Comparison of ENCODE assay signal across 10 mouse cellular contexts in genomic region chr14:79273697-79274477, GRCm38 (mm10). TPM values are rescaled to one million over a fixed set of nuclear protein-coding genes. Genes with fewer than 3 reads are reported as not detected.
DNase-seq lines count a peak whose midpoint lies in the region; ATAC-seq and TF ChIP-seq lines count a peak whose summit lies in the region.
"Had no signal": no experiment of that assay in that cellular context is flagged by ENCODE, and none has a peak within 500 bp of the region (broad histone marks: within the 10 kb centered on the region; RNA-seq: fewer than 3 reads in every experiment).

No protein-coding gene starts in this region.

- no peak overlapping the region for H3K4me2 ChIP-seq in heart, embryonic 11.5 days
- no peak overlapping the region for H3K4me2 ChIP-seq in forebrain, embryonic 16.5 days (ENCODE audit: low read length)
- H3K4me2 ChIP-seq in kidney, embryonic 16.5 days (replicated peaks; ENCODE audit: low read depth, low read length) = no peak overlapping the region
- no peak overlapping the region for H3K4me2 ChIP-seq in midbrain, postnatal 0 days (ENCODE audit: low read depth, low read length, poor library complexity, severe bottlenecking)

- peaks cover 12% of the 10 kb centered on the region for H3K4me1 ChIP-seq in heart, embryonic 11.5 days (ENCODE audit: control insufficient read depth, insufficient read depth, low read length)
- H3K4me1 ChIP-seq in forebrain, embryonic 16.5 days (replicated peaks; ENCODE audit: control insufficient read depth, insufficient read depth, low read length) = no peaks in the 10 kb centered on the region
- 0 out of 2 replicates have a peak, but pooled peaks cover 6% of the 10 kb centered on the region for H3K4me1 ChIP-seq in kidney, embryonic 16.5 days (ENCODE audit: insufficient read depth, low read length)
- peaks cover 7% of the 10 kb centered on the region; the same call in 1 of the 2 replicates for H3K4me1 ChIP-seq in midbrain, postnatal 0 days (ENCODE audit: insufficient read depth, low read length)

- H3K27ac ChIP-seq in heart, embryonic 11.5 days (ENCODE audit: low read depth, low read length) = no peak overlapping the region
- peak overlapping the region; percentile 9; the same call in 1 of the 2 replicates for H3K27ac ChIP-seq in forebrain, embryonic 16.5 days (ENCODE audit: low read length)
- H3K27ac ChIP-seq in kidney, embryonic 16.5 days (ENCODE audit: low read length) = peak overlapping the region; percentile 54
- peak overlapping the region; percentile 57; the same call in 1 of the 2 replicates for H3K27ac ChIP-seq in midbrain, postnatal 0 days (ENCODE audit: low read depth, low read length)

- DNase-seq in heart, adult 8-10 months (ENCODE audit: low spot score) = peak; percentile 74
- DNase-seq in midbrain, postnatal 0 days (ENCODE audit: low spot score) = peak; percentile 52
- no peak for DNase-seq in spleen, postnatal 36 days (ENCODE audit: low spot score in 2 of 2)
- DNase-seq: cerebellum, postnatal 14 days had no signal

- no peak overlapping the region for H3K4me3 ChIP-seq in heart, embryonic 11.5 days (ENCODE audit: low read depth, low read length)
- no peak overlapping the region for H3K4me3 ChIP-seq in forebrain, embryonic 16.5 days (replicated peaks; ENCODE audit: low read length)
- no peak overlapping the region for H3K4me3 ChIP-seq in kidney, embryonic 16.5 days (ENCODE audit: low read length)
- no peak overlapping the region for H3K4me3 ChIP-seq in midbrain, postnatal 0 days (ENCODE audit: low read depth, low read length)

- no peak for TF ChIP-seq CTCF in midbrain, postnatal 0 days (IDR thresholded peaks at IDR 0.05)

- H3K9ac ChIP-seq in heart, embryonic 11.5 days (ENCODE audit: low read depth, low read length) = no peak overlapping the region
- no peak overlapping the region for H3K9ac ChIP-seq in forebrain, embryonic 16.5 days (replicated peaks; ENCODE audit: low read depth, low read length)
- no peak overlapping the region for H3K9ac ChIP-seq in kidney, embryonic 16.5 days (replicated peaks; ENCODE audit: low read length)
- H3K9ac ChIP-seq in midbrain, postnatal 0 days (replicated peaks; ENCODE audit: low read length, poor library complexity, severe bottlenecking) = no peak overlapping the region

- H3K36me3 ChIP-seq in heart, embryonic 11.5 days (ENCODE audit: control insufficient read depth, insufficient read depth, low read length) = no peaks in the 10 kb centered on the region
- H3K36me3 ChIP-seq in forebrain, embryonic 16.5 days (ENCODE audit: control insufficient read depth, insufficient read depth) = no peaks in the 10 kb centered on the region
- H3K36me3 ChIP-seq in kidney, embryonic 16.5 days (ENCODE audit: insufficient read depth, low read length) = no peaks in the 10 kb centered on the region
- H3K36me3 ChIP-seq in midbrain, postnatal 0 days (ENCODE audit: insufficient read depth, low read length) = no peaks in the 10 kb centered on the region

- no peak for ATAC-seq in heart, embryonic 11.5 days (replicated peaks; ENCODE audit: insufficient number of reproducible peaks, low FRiP score, low TSS enrichment)
- no peak for ATAC-seq in forebrain, embryonic 16.5 days
- ATAC-seq in kidney, embryonic 16.5 days (ENCODE audit: low FRiP score, low TSS enrichment) = peak; percentile 44; the same call in 1 of the 2 replicates
- ATAC-seq in midbrain, postnatal 0 days (ENCODE audit: low FRiP score) = peak; percentile 42; the same call in 1 of the 2 replicates
- no peak for ATAC-seq in cerebellum, adult (ENCODE audit: insufficient number of reproducible peaks, low FRiP score, low TSS enrichment)
- no peak for ATAC-seq in monocyte, adult 5-6 weeks (replicated peaks; ENCODE audit: insufficient number of reproducible peaks, low FRiP score, low TSS enrichment, poor library complexity, severe bottlenecking)

- no peaks in the 10 kb centered on the region for H3K27me3 ChIP-seq in heart, embryonic 11.5 days (ENCODE audit: control insufficient read depth, insufficient read depth, low read length)
- H3K27me3 ChIP-seq in forebrain, embryonic 16.5 days (replicated peaks; ENCODE audit: control insufficient read depth, insufficient read depth, low read length) = no peaks in the 10 kb centered on the region
- H3K27me3 ChIP-seq in kidney, embryonic 16.5 days (ENCODE audit: insufficient read depth, low read length) = no peaks in the 10 kb centered on the region
- no peaks in the 10 kb centered on the region for H3K27me3 ChIP-seq in midbrain, postnatal 0 days (ENCODE audit: insufficient read depth, low read length)

- WGBS in heart, embryonic 11.5 days (ENCODE audit: insufficient replicate concordance) = 60% methylated on average over 15 of the region's 15 CpGs
- WGBS in forebrain, embryonic 16.5 days = 67% methylated on average over 15 of the region's 15 CpGs
- WGBS in kidney, embryonic 16.5 days = 59% methylated on average over 15 of the region's 15 CpGs
- WGBS in midbrain, postnatal 0 days = 48% methylated on average over 15 of the region's 15 CpGs

- no peaks in the 10 kb centered on the region for H3K9me3 ChIP-seq in heart, embryonic 11.5 days (replicated peaks; ENCODE audit: control insufficient read depth, low read length)
- no peaks in the 10 kb centered on the region for H3K9me3 ChIP-seq in forebrain, embryonic 16.5 days (ENCODE audit: control insufficient read depth, low read length)
- H3K9me3 ChIP-seq in kidney, embryonic 16.5 days (ENCODE audit: low read length) = no peaks in the 10 kb centered on the region
- no peaks in the 10 kb centered on the region for H3K9me3 ChIP-seq in midbrain, postnatal 0 days (ENCODE audit: low read length)

RNA-seq across cellular contexts. Expression of gene Zfp957, which starts 26.7 kb away (rescaled TPM):
- not detected for total RNA-seq in heart, adult 8-10 months (2022)
- not detected in 2 replicates for polyA plus RNA-seq in heart, embryonic 11.5 days (2014; fragmentation: Nextera tagmentation; extraction: Ambion mirVana)
- not detected in 2 replicates for polyA plus RNA-seq in forebrain, embryonic 16.5 days (2015; fragmentation: Nextera tagmentation; extraction: Ambion mirVana)
- not detected in 2 replicates for polyA plus RNA-seq in kidney, embryonic 16.5 days (2015; fragmentation: Nextera tagmentation; extraction: Ambion mirVana)
- not detected in 2 replicates for total RNA-seq in midbrain, postnatal 0 days (2014; rRNA removed)
- 0.07 TPM in 1 of 2 replicates, not detected in the other for polyA plus RNA-seq in midbrain, postnatal 0 days (2015; fragmentation: Nextera tagmentation; extraction: Ambion mirVana)
- not detected in 3 replicates for total RNA-seq in monocyte, adult 5-6 weeks (2017)
- total RNA-seq: hematopoietic stem cell, adult 5-6 weeks had no signal

RNA-seq across cellular contexts. Expression of gene Rgcc, which starts 27.6 kb away (rescaled TPM):
- total RNA-seq in heart, adult 8-10 months (2022) = 10 to 100 TPM; 34.3 to 72.1 (median 56.2) TPM
- polyA plus RNA-seq in heart, embryonic 11.5 days (2014; fragmentation: Nextera tagmentation; extraction: Ambion mirVana) = 17.5 and 26.3 TPM in 2 replicates
- polyA plus RNA-seq in forebrain, embryonic 16.5 days (2015; fragmentation: Nextera tagmentation; extraction: Ambion mirVana) = 58.0 and 62.8 TPM in 2 replicates
- polyA plus RNA-seq in kidney, embryonic 16.5 days (2015; fragmentation: Nextera tagmentation; extraction: Ambion mirVana) = 29.7 and 35.7 TPM in 2 replicates
- 34.2 and 64.3 TPM in 2 replicates for total RNA-seq in midbrain, postnatal 0 days (2014; rRNA removed)
- 29.9 and 40.6 TPM in 2 replicates for polyA plus RNA-seq in midbrain, postnatal 0 days (2015; fragmentation: Nextera tagmentation; extraction: Ambion mirVana)
- total RNA-seq in monocyte, adult 5-6 weeks (2017) = 7.0 to 54.6 TPM (median 29.0 TPM) in 3 replicates

Comparison
In these comparisons a context has a peak if more than half of its experiments do, and no peak if none do; other contexts are left out.
1. DNase-seq: peak in heart, adult 8-10 months (single experiment) and midbrain, postnatal 0 days (single experiment); none in spleen, postnatal 36 days (0 of 2).
2. ATAC-seq: peak in kidney, embryonic 16.5 days (single experiment) and midbrain, postnatal 0 days (single experiment); none in heart, embryonic 11.5 days (single experiment), forebrain, embryonic 16.5 days (single experiment), cerebellum, adult (single experiment) and monocyte, adult 5-6 weeks (single experiment).